Mouse (Mus musculus) testis, adult 2 months (tissue): ENCODE measurements around the gene Frem3. TPM values are rescaled to one million over a fixed set of nuclear protein-coding genes. Genes with fewer than 3 reads are reported as not detected.

ENCODE experiments used
- H3K27ac ChIP-seq: fragments of 200-500 bp; 2 replicates; pipeline ENCODE4 v1.5.1; 2012; ENCODE audit warnings: low read depth, low read length; ENCODE audit not compliant: control insufficient read depth, insufficient read depth
- H3K27me3 ChIP-seq: fragments of 200-500 bp; 2 replicates; pipeline ENCODE4 v1.6.1; 2012; ENCODE audit warnings: mild to moderate bottlenecking, low read length, moderate library complexity; ENCODE audit not compliant: control insufficient read depth, insufficient read depth
- H3K36me3 ChIP-seq: fragments of 200-500 bp; 2 replicates; pipeline ENCODE4 v1.6.1; 2012; ENCODE audit warnings: mild to moderate bottlenecking, low read length; ENCODE audit not compliant: control insufficient read depth, insufficient read depth
- H3K4me1 ChIP-seq: fragments of 200-500 bp; 2 replicates; pipeline ENCODE4 v1.6.1; 2012; ENCODE audit warnings: low read length; ENCODE audit not compliant: control insufficient read depth, insufficient read depth
- H3K4me3 ChIP-seq: fragments of 200-500 bp; 2 replicates; pipeline ENCODE4 v1.5.1; 2012; ENCODE audit warnings: low read depth, mild to moderate bottlenecking, low read length, moderate library complexity, mixed read lengths; ENCODE audit not compliant: control insufficient read depth
- CTCF ChIP-seq: fragments of 200-500 bp; IDR thresholded peaks from 2 replicates; pipeline ENCODE4 v1.5.1; 2012; ENCODE audit warnings: low read depth, mild to moderate bottlenecking, inconsistent platforms, low read length, moderate library complexity; ENCODE audit not compliant: control insufficient read depth, insufficient read depth, insufficient replicate concordance
- POLR2A ChIP-seq: fragments of 200-500 bp; IDR thresholded peaks from 2 replicates; pipeline ENCODE4 v1.6.1; 2012; ENCODE audit warnings: low read depth, mild to moderate bottlenecking, inconsistent platforms, low read length, moderate library complexity; ENCODE audit not compliant: control insufficient read depth
- polyA plus RNA-seq: library from polyadenylated mRNA; depleted of rRNA; stranded (reverse); fragments of >200 nt; gene quantifications from 2 replicates; pipeline ENCODE4 v1.2.3, GENCODE M21; 2012; rRNA removed

The Frem3 gene
- 0.30 and 0.34 TPM in 2 replicates for polyA plus RNA-seq

DNA sequence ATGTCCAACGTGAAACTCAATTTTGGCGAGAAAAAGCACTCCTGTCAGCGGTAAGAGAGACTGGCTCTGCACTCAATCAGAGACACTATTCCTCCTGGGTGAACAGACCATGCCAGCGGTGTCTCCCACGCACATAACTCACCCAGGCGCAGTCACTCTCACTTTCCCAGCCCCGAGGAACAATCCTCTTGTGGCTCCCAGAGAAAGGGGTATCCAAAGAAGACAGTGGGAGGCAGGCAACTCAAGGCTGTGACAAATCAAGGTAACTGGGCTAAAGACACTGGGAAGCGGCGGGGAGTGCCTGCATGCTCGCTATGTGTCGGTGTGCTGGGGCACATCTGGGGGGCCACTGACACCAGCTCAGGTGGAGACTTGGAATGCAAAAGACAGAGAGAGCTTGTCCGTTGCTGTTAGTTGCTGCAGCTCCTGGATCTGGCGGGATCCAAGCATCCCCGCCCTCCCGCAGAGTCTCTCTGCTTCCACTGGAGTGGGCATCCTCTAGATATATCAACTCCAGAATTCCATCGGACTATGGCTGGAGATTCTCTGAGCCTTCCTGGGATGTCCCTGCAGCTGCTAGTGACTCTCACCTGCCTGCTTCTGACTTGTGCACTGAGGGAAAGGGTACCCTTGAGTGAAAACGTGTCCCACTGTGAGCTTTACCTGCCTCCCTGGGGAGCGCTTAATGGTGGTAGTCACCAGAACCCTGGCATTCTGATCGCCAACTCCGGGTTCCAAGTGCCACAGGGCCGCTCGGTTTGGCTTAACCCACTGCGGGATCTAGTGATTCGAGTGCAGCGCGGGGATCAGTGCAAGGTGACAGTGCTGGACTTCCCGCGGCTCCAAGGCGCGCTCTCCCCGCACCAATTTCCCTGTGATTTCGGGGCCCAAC, at the start of gene Frem3:
TSS of gene Frem3 (plus strand) at position 532 of the 892 bp plus-strand sequence.
- H3K36me3 ChIP-seq = no peaks in the 10 kb centered on the region
- H3K4me3 ChIP-seq = no peak within 1 kb of the TSS
- no peak within 1 kb of the TSS for H3K27ac ChIP-seq
- H3K4me1 ChIP-seq = peaks cover 2% of the 10 kb centered on the region; the same call in 1 of the 2 replicates
- H3K27me3 ChIP-seq = no peaks in the 10 kb centered on the region
- no peak for TF ChIP-seq POLR2A
- no peak for TF ChIP-seq CTCF

DNA sequence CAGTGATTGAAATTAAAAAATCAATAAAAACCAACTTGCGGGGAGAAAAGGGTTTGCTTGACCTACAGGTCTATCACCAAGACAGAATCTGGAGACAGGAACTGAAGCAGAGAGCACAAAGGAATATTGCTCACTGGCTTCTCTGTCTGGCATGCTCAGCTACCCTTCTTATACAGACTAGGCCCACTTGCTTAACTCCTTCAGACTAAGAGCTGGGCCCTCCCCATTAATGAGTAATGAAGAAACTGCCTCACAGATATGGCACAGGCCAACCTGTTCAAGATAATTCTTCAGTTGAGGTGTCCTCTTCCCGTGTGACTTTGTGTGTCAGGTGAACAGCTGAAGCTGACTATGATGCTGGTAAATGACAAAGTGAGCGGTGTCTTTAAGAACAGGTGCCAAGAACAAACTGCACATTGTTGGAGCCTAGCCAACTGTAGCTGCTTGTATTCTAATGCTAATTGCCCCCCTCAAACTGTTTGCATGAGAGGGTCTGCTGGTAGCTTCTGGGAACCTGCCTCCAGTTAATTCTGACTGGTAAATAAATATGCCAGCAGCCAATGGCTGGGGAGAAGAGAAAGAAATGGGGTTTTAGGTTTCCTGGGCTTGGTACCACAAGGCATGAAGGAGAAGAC, 46.6 kb upstream of the Frem3 start:
- Histone ChIP-seq H3K4me1 (no peaks in the 10 kb centered on the region), H3K27ac (no peak overlapping the region), H3K4me3 (no peak overlapping the region), H3K36me3 (no peaks in the 10 kb centered on the region), H3K27me3 (no peaks in the 10 kb centered on the region)
- TF ChIP-seq POLR2A = no peak

DNA sequence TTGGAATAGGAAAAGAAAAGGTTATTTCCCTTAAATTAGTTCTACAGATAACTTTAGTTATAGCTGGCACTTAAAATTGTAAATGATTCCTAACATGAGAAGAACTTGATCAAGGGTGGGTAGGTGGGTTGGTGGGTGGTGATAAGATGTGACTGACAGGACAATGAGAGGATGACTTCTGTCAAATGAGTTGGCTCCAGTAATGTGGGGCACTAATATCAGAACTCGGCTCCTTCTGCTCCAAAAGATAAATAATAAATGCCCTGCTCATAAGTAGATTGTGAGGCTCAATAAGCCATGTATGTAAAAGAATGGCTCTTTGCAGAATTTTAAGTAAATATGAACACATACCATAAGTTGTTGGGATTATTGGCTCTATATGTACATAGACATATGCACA, 43.4 kb upstream of the Frem3 start:
- TF ChIP-seq CTCF (no peak), POLR2A (no peak)
- Histone ChIP-seq H3K27me3 (no peaks in the 10 kb centered on the region), H3K4me3 (no peak overlapping the region)

DNA sequence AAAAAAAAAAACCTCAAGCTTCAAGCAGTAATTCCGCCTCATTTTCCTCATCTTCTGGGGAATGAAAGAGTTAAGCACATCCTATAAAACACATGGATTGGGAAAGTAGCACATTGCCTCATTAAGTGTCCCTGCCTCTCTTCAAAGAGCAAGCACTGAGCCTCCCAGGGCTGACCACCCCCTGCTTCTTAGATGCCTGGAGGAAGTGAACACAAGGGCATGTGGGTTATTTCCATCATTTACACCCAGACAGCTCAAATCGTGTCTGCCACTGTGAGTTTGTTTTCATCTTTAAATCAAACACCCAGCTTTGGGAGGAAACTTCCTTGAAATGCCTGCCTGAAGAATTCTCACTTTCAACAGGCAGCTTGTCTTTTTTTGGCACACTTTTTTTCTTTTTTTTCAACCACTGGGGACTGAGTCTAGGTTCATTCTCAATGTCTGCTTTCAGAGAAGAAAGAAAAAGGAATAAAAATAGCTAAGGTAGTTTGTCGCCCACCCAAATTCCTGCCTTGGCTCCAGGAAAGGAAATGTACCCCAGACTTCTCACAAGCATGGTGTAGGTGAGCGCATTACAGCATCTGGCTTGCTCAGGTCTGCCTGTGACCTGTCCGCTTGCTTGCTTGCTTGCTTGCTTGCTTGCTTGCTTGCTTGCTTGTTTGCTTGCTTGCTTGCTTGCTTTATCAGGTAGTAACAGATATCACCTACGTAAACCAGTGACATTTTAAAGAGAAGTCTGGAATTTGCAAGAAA, 42.5 kb upstream of the Frem3 start:
- Histone ChIP-seq H3K27ac (no peak overlapping the region), H3K36me3 (no peaks in the 10 kb centered on the region), H3K4me3 (no peak overlapping the region), H3K27me3 (no peaks in the 10 kb centered on the region), H3K4me1 (no peaks in the 10 kb centered on the region)
- no peak for TF ChIP-seq POLR2A
- TF ChIP-seq CTCF = no peak

More for the DNA sequence above, 43.4 kb upstream of the Frem3 start:
- Histone ChIP-seq H3K36me3 (no peaks in the 10 kb centered on the region), H3K27ac (no peak overlapping the region), H3K4me1 (no peaks in the 10 kb centered on the region)

DNA sequence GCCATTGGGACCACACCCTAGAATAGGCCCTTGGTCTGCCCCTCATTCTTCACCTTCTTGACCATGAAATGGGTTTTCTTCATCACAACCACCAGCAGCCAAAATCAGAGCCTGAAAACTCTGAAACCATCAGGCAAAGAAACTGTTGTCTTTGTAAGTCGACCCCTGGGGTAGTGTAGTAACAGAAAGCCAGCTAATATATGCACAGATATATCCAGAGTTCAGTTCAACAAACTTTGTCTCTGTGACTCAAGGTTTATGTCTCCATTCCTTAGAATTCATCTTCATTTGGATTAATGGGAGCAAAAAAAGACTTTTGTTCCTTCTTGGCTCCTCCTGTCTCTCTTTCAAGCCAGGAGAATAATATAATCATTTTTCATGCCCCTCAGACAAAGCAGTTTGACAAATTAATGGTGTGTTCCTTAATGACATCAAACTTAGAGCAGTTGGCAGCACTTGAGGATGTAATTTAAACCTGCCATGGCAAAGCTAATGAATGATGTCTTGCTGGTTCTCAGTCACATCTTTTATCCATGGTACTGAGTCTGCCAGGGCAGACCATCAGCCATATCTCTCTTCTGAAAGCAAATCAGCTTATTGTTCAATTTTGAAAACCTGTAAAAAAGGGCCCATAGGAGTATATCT, 38.3 kb upstream of the Frem3 start:
- H3K27me3 ChIP-seq = no peaks in the 10 kb centered on the region
- H3K4me3 ChIP-seq = no peak overlapping the region
- no peak overlapping the region for H3K27ac ChIP-seq
- H3K4me1 ChIP-seq = no peaks in the 10 kb centered on the region
- TF ChIP-seq POLR2A (no peak), CTCF (no peak)
- H3K36me3 ChIP-seq = no peaks in the 10 kb centered on the region

DNA sequence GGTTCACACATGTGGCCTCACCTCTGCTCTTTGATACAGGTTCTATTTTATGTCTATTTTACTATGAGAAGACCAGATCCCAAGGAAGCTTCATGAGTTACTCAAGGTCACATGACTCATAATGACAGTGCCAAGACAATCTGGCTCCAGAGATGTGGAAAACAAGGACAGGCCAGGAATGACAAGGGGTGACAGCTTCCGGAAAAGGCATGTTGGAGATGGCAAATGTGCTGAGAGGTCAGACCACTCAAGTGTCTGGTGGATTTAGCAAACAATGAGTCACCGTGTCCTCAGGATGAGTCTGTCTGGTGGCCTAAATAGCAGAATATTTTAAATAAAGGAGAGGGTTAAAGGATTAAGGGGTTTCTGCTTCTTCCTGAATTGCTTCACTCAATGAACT, 33.8 kb upstream of the Frem3 start:
- H3K36me3 ChIP-seq = no peaks in the 10 kb centered on the region
- H3K27ac ChIP-seq = no peak overlapping the region
- no peak overlapping the region for H3K4me3 ChIP-seq
- TF ChIP-seq CTCF (no peak), POLR2A (no peak)
- H3K27me3 ChIP-seq = no peaks in the 10 kb centered on the region
- H3K4me1 ChIP-seq = no peaks in the 10 kb centered on the region
